Mouse (Mus musculus) retina, adult 2 months (tissue): ENCODE data around the gene Tradd.
"Not testable (repeated sequence)": the region's sequence is repeated elsewhere in the genome, so short reads cannot be mapped to it uniquely, and the experiment has no call there.

Experiments
- DNase-seq: peaks from one replicate; pipeline ENCODE4 v3.0.0-alpha.2; 2012; ENCODE audit warnings: low read depth, low spot score

Gene Tradd

GRCm38 (mm10) chr8:105295256-105295655 is 30.8 kb upstream of the Tradd start:
- DNase-seq: no peak

GRCm38 (mm10) chr8:105294776-105295175 is 30.4 kb upstream of the Tradd start:
- no peak for DNase-seq

- DNase-seq: no peak
Measured at GRCm38 (mm10) chr8:105293405-105293804, 29.0 kb upstream of the Tradd start.

- no peak for DNase-seq
Measured at GRCm38 (mm10) chr8:105292471-105292870, 28.1 kb upstream of the Tradd start.

- DNase-seq: not testable (repeated sequence)
Measured at GRCm38 (mm10) chr8:105291802-105292201, 27.4 kb upstream of the Tradd start.

- DNase-seq: not testable (repeated sequence)
Measured at GRCm38 (mm10) chr8:105291364-105291763, 27.0 kb upstream of the Tradd start.

GRCm38 (mm10) chr8:105290554-105291314 is 26.3 kb upstream of the Tradd start:
- DNase-seq: peak; percentile 54

- DNase-seq: no peak
Measured at GRCm38 (mm10) chr8:105289805-105290460, 25.5 kb upstream of the Tradd start, which contains the start of gene 4931428F04Rik. Gene 4931428F04Rik, minus strand, starts transcription at chr8:105289864.

GRCm38 (mm10) chr8:105288958-105289732 is 24.7 kb upstream of the Tradd start:
- DNase-seq: peak; percentile 90

- DNase-seq: no peak
Measured at GRCm38 (mm10) chr8:105288231-105288630, 23.8 kb upstream of the Tradd start.

GRCm38 (mm10) chr8:105286907-105287306 is 22.5 kb upstream of the Tradd start:
- DNase-seq: no peak

- DNase-seq: no peak
Measured at GRCm38 (mm10) chr8:105285514-105285913, 21.1 kb upstream of the Tradd start.

GRCm38 (mm10) chr8:105283074-105283473 is 18.7 kb upstream of the Tradd start:
- DNase-seq: no peak

GRCm38 (mm10) chr8:105282239-105282638 is 17.8 kb upstream of the Tradd start:
- no peak for DNase-seq

- no peak for DNase-seq
Measured at GRCm38 (mm10) chr8:105281821-105282220, 17.4 kb upstream of the Tradd start.

GRCm38 (mm10) chr8:105280567-105280966 is 16.2 kb upstream of the Tradd start:
- no peak for DNase-seq

GRCm38 (mm10) chr8:105278911-105279334 is 14.5 kb upstream of the Tradd start:
- DNase-seq: no peak

GRCm38 (mm10) chr8:105276292-105277120 is 12.1 kb upstream of the Tradd start:
- DNase-seq: no peak

GRCm38 (mm10) chr8:105275840-105276239 is 11.4 kb upstream of the Tradd start, which contains the start of gene Nol3:
Gene Nol3, plus strand, starts transcription at chr8:105276140.
- no peak for DNase-seq

- DNase-seq: no peak
Measured at GRCm38 (mm10) chr8:105275387-105275786, 11.0 kb upstream of the Tradd start.

- DNase-seq: no peak
Measured at GRCm38 (mm10) chr8:105270916-105271186, 6.4 kb upstream of the Tradd start.
